Mouse (Mus musculus): ENCODE data around the gene Cyb5r4. TPM values are rescaled to one million over a fixed set of nuclear protein-coding genes. Genes with fewer than 3 reads are reported as not detected.

Cyb5r4 gene
- polyA plus RNA-seq, 1 experiment = 4.7 TPM

GRCm38 (mm10) chr9:86981551-86981950 is 40.3 kb upstream of the Cyb5r4 start:
- TF ChIP-seq CTCF (IDR thresholded peaks at IDR 0.05; ENCODE audit: extremely low read depth, insufficient read depth, insufficient read length, insufficient replicate concordance) = no peak
- TF ChIP-seq POLR2A (IDR thresholded peaks at IDR 0.05; ENCODE audit: low read depth, low read length) = no peak
- WGBS = 8% methylated on average over 10 of the region's 10 CpGs
- no peak overlapping the region for H3K27ac ChIP-seq (ENCODE audit: insufficient read depth, low read length)
- H3K4me1 ChIP-seq (ENCODE audit: control insufficient read depth, insufficient read depth, insufficient read length) = no peaks in the 10 kb centered on the region
- H3K4me3 ChIP-seq (ENCODE audit: extremely low read depth, insufficient read depth, insufficient read length) = no peak overlapping the region
- H3K36me3 ChIP-seq (ENCODE audit: control insufficient read depth, insufficient read depth, low read length) = no peaks in the 10 kb centered on the region
- DNase-seq (ENCODE audit: low read depth in 1 of 2, low spot score in 2 of 2) = no peak
- H3K27me3 ChIP-seq (ENCODE audit: control insufficient read depth, insufficient read depth, low read length) = no peaks in the 10 kb centered on the region

DNA sequence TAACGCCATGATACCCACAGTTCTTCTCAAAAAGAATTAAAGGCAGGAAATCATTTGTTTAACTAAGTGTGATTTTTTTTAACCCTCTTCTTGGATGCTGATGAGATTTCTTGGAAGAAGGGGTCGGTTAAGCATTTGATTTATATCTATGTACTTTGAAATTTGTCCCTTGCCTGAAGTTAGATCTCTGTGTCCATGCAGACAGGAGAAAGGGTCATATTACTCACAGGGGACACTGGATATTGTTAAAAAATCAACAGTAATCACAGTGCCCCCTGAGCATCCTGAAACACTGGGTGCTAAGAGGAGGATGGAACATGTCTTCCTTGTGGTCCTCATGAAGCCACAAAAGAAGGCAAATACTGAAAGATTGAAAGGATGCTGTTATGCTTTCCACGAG is 37.2 kb upstream of the Cyb5r4 start:
- no peak for TF ChIP-seq POLR2A (IDR thresholded peaks at IDR 0.05; ENCODE audit: low read depth, low read length)
- TF ChIP-seq CTCF (IDR thresholded peaks at IDR 0.05; ENCODE audit: extremely low read depth, insufficient read depth, insufficient read length, insufficient replicate concordance) = no peak
- WGBS = 64% methylated on average over 3 of the region's 3 CpGs

GRCm38 (mm10) chr9:86985105-86985504 is 36.7 kb upstream of the Cyb5r4 start:
- no peak overlapping the region for H3K27ac ChIP-seq (ENCODE audit: insufficient read depth, low read length)
- no peak for DNase-seq (ENCODE audit: low read depth in 1 of 2, low spot score in 2 of 2)
- no peaks in the 10 kb centered on the region; the same call in 1 of the 2 replicates for H3K4me1 ChIP-seq (ENCODE audit: control insufficient read depth, insufficient read depth, insufficient read length)
- no peaks in the 10 kb centered on the region for H3K36me3 ChIP-seq (ENCODE audit: control insufficient read depth, insufficient read depth, low read length)
- no peaks in the 10 kb centered on the region for H3K27me3 ChIP-seq (ENCODE audit: control insufficient read depth, insufficient read depth, low read length)
- 67% methylated on average over 6 of the region's 6 CpGs for WGBS
- TF ChIP-seq POLR2A (IDR thresholded peaks at IDR 0.05; ENCODE audit: low read depth, low read length) (no peak), CTCF (IDR thresholded peaks at IDR 0.05; ENCODE audit: extremely low read depth, insufficient read depth, insufficient read length, insufficient replicate concordance) (no peak)
- H3K4me3 ChIP-seq (ENCODE audit: extremely low read depth, insufficient read depth, insufficient read length) = no peak overlapping the region

More for the DNA sequence above, 37.2 kb upstream of the Cyb5r4 start:
- Histone ChIP-seq H3K27me3 (ENCODE audit: control insufficient read depth, insufficient read depth, low read length) (no peaks in the 10 kb centered on the region), H3K36me3 (ENCODE audit: control insufficient read depth, insufficient read depth, low read length) (no peaks in the 10 kb centered on the region), H3K4me3 (ENCODE audit: extremely low read depth, insufficient read depth, insufficient read length) (no peak overlapping the region), H3K27ac (ENCODE audit: insufficient read depth, low read length) (no peak overlapping the region), H3K4me1 (ENCODE audit: control insufficient read depth, insufficient read depth, insufficient read length) (no peaks in the 10 kb centered on the region; the same call in 1 of the 2 replicates)
- DNase-seq (ENCODE audit: low read depth in 1 of 2, low spot score in 2 of 2) = no peak

DNA sequence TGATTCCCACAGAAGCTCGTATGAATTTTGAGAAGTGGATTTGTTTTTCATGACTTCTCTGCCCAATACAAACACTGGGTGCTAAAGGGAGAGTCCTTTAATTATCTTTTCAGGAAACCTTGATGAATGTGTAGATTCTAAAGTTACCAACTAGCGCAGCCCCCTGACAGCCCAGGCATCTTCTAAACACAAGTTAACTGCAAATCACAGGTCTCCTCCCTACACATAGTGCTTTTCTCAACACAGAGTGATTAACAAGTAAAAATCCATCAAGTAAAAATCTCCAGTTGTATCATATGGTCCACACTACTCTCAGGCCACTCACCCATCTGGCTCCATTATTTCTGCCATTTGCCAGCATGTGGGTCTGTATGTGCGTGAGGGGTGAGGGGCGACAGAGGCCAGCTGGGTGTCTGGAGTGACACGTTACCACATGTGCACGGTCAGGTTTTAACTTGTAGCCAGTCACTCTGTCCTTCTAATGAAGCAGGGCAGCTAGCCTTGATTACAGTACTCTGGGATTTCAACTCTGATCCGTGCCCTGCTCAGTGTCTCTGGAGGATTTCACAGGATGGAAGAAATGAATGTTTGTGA is 35.0 kb upstream of the Cyb5r4 start:
- no peaks in the 10 kb centered on the region for H3K27me3 ChIP-seq (ENCODE audit: control insufficient read depth, insufficient read depth, low read length)
- no peak for TF ChIP-seq POLR2A (IDR thresholded peaks at IDR 0.05; ENCODE audit: low read depth, low read length)
- no peak for TF ChIP-seq CTCF (IDR thresholded peaks at IDR 0.05; ENCODE audit: extremely low read depth, insufficient read depth, insufficient read length, insufficient replicate concordance)
- H3K36me3 ChIP-seq (ENCODE audit: control insufficient read depth, insufficient read depth, low read length) = no peaks in the 10 kb centered on the region
- no peak overlapping the region for H3K4me3 ChIP-seq (ENCODE audit: extremely low read depth, insufficient read depth, insufficient read length)
- no peak for DNase-seq (ENCODE audit: low read depth in 1 of 2, low spot score in 2 of 2)
- no peak overlapping the region for H3K27ac ChIP-seq (ENCODE audit: insufficient read depth, low read length)
- no peaks in the 10 kb centered on the region; the same call in 1 of the 2 replicates for H3K4me1 ChIP-seq (ENCODE audit: control insufficient read depth, insufficient read depth, insufficient read length)
- 62% methylated on average over 7 of the region's 7 CpGs for WGBS

GRCm38 (mm10) chr9:86989822-86990221 is 32.0 kb upstream of the Cyb5r4 start:
- Histone ChIP-seq H3K4me3 (ENCODE audit: extremely low read depth, insufficient read depth, insufficient read length) (no peak overlapping the region), H3K36me3 (ENCODE audit: control insufficient read depth, insufficient read depth, low read length) (no peaks in the 10 kb centered on the region), H3K4me1 (ENCODE audit: control insufficient read depth, insufficient read depth, insufficient read length) (no peaks in the 10 kb centered on the region; the same call in 1 of the 2 replicates), H3K27me3 (ENCODE audit: control insufficient read depth, insufficient read depth, low read length) (no peaks in the 10 kb centered on the region), H3K27ac (ENCODE audit: insufficient read depth, low read length) (no peak overlapping the region)
- DNase-seq (ENCODE audit: low read depth in 1 of 2, low spot score in 2 of 2) = no peak
- TF ChIP-seq POLR2A (IDR thresholded peaks at IDR 0.05; ENCODE audit: low read depth, low read length) (no peak), CTCF (IDR thresholded peaks at IDR 0.05; ENCODE audit: extremely low read depth, insufficient read depth, insufficient read length, insufficient replicate concordance) (no peak)

GRCm38 (mm10) chr9:86991758-86992157 is 30.1 kb upstream of the Cyb5r4 start:
- H3K4me3 ChIP-seq (ENCODE audit: extremely low read depth, insufficient read depth, insufficient read length) = no peak overlapping the region
- no peak overlapping the region for H3K27ac ChIP-seq (ENCODE audit: insufficient read depth, low read length)
- WGBS = 80% methylated on average over 8 of the region's 8 CpGs
- no peaks in the 10 kb centered on the region for H3K36me3 ChIP-seq (ENCODE audit: control insufficient read depth, insufficient read depth, low read length)
- H3K4me1 ChIP-seq (ENCODE audit: control insufficient read depth, insufficient read depth, insufficient read length) = no peaks in the 10 kb centered on the region; the same call in 1 of the 2 replicates
- no peaks in the 10 kb centered on the region for H3K27me3 ChIP-seq (ENCODE audit: control insufficient read depth, insufficient read depth, low read length)
- TF ChIP-seq CTCF (IDR thresholded peaks at IDR 0.05; ENCODE audit: extremely low read depth, insufficient read depth, insufficient read length, insufficient replicate concordance) (no peak), POLR2A (IDR thresholded peaks at IDR 0.05; ENCODE audit: low read depth, low read length) (no peak)
- DNase-seq (ENCODE audit: low read depth in 1 of 2, low spot score in 2 of 2) = no peak

DNA sequence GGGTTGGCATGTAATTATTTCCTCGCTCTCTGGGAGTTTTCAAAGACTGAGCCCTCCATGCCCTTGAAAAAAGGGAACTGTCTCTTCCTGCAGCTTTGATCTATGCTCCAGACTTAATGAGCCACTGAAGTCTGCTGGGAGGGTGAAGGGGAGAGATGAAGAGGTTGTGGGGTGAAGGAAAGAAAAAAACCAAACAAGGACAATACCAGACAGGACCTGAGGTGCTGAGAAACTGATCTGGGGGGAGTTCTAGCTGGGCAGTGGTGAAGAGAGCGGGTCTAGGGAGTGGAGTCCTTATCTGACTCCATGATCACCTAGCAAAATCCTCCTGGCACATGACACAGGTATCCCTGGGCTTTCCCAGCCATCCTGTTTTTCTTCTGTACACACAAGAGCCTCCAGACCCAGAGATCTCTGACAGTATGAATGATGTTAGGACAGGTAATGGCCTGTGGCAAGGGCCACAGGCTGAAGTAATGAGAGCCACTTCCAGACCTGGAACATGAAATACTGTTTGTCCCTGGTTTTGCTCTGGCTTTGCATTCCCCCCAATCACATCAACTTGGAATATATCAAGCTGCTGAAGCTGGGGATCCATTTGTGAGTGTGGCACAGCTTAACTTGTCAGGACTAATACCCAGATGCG is 24.6 kb upstream of the Cyb5r4 start:
- 58% methylated on average over 3 of the region's 3 CpGs for WGBS
- TF ChIP-seq CTCF (IDR thresholded peaks at IDR 0.05; ENCODE audit: extremely low read depth, insufficient read depth, insufficient read length, insufficient replicate concordance) (no peak), POLR2A (IDR thresholded peaks at IDR 0.05; ENCODE audit: low read depth, low read length) (no peak)
- no peak for DNase-seq (ENCODE audit: low read depth in 1 of 2, low spot score in 2 of 2)

More for the DNA sequence above, 24.6 kb upstream of the Cyb5r4 start:
- H3K4me1 ChIP-seq (ENCODE audit: control insufficient read depth, insufficient read depth, insufficient read length) = no peaks in the 10 kb centered on the region
- no peak overlapping the region for H3K27ac ChIP-seq (ENCODE audit: insufficient read depth, low read length)
- H3K27me3 ChIP-seq (ENCODE audit: control insufficient read depth, insufficient read depth, low read length) = no peaks in the 10 kb centered on the region
- H3K4me3 ChIP-seq (ENCODE audit: extremely low read depth, insufficient read depth, insufficient read length) = no peak overlapping the region
- no peaks in the 10 kb centered on the region for H3K36me3 ChIP-seq (ENCODE audit: control insufficient read depth, insufficient read depth, low read length)
